Mouse (Mus musculus) hindbrain, embryonic 14.5 days (tissue): Measurements from ENCODE around the gene Chst12. TPM values are rescaled to one million over a fixed set of nuclear protein-coding genes. Genes with fewer than 3 reads are reported as not detected.

Experiments
- polyA plus RNA-seq: library from polyadenylated mRNA; unstranded; fragments of >200 nt; fragmentation: Nextera tagmentation; extraction: Ambion mirVana; gene quantifications from 2 replicates; pipeline ENCODE4 v1.2.1, GENCODE M21; 2014

Gene Chst12
- polyA plus RNA-seq, 1 experiment from 2014 or later: 22.9 TPM

Other genes with a start within 250 kb of the Chst12 start
- 28.3 and 28.8 TPM in 2 replicates for gene Mad1l1, start 184.0 kb upstream of the Chst12 start, polyA plus RNA-seq
- 19.2 and 26.5 TPM in 2 replicates for gene Nudt1, start 183.9 kb upstream of the Chst12 start, polyA plus RNA-seq
- 21.3 and 24.3 TPM in 2 replicates for gene Mrm2, start 173.7 kb upstream of the Chst12 start, polyA plus RNA-seq
- gene Snx8, start 116.3 kb upstream of the Chst12 start, polyA plus RNA-seq: 14.2 and 15.9 TPM in 2 replicates
- 93.6 and 112 TPM in 2 replicates for gene Eif3b, start 86.2 kb upstream of the Chst12 start, polyA plus RNA-seq
- not detected in 2 replicates for gene Gm4869, start 59.9 kb upstream of the Chst12 start, polyA plus RNA-seq
- gene Grifin, start 59.5 kb downstream of the Chst12 start, polyA plus RNA-seq: 0.61 TPM in 1 of 2 replicates, not detected in the other
- gene Lfng, start 101.8 kb downstream of the Chst12 start, polyA plus RNA-seq: 25.7 and 30.1 TPM in 2 replicates
- 95.0 and 98.9 TPM in 2 replicates for gene Ttyh3, start 143.5 kb downstream of the Chst12 start, polyA plus RNA-seq
- gene Iqce, start 196.8 kb downstream of the Chst12 start, polyA plus RNA-seq: 20.3 and 22.5 TPM in 2 replicates
- 19.1 and 19.8 TPM in 2 replicates for gene Brat1, start 199.5 kb downstream of the Chst12 start, polyA plus RNA-seq
- 3.7 and 3.9 TPM in 2 replicates for gene Amz1, start 218.6 kb downstream of the Chst12 start, polyA plus RNA-seq